Mouse (Mus musculus) CH12.LX (cell line): ENCODE results near the gene Wbp1l. TPM values are rescaled to one million over a fixed set of nuclear protein-coding genes. Genes with fewer than 3 reads are reported as not detected.

ENCODE experiments used
- DNase-seq: peaks from one replicate; pipeline ENCODE4 v3.0.0-alpha.2; 2013; ENCODE audit errors: extremely low read depth
- H3K27ac ChIP-seq: 2 replicates; pipeline ENCODE4 v1.5.1; 2012; ENCODE audit warnings: low read depth, mild to moderate bottlenecking, control low read depth, moderate library complexity; ENCODE audit not compliant: insufficient read depth
- H3K27me3 ChIP-seq: replicated peaks from 2 replicates; pipeline ENCODE3; 2012; ENCODE audit warnings: inconsistent platforms
- H3K36me3 ChIP-seq, 2 experiments: replicated peaks in 1 of 2; 2 replicates each; pipeline versions ENCODE3 to v1.6.1; 2012; ENCODE audit warnings: inconsistent platforms in 1 of 2, low read length in 1 of 2, mild to moderate bottlenecking in 1 of 2, mixed read lengths in 1 of 2, moderate library complexity in 1 of 2; ENCODE audit not compliant: control insufficient read depth in 1 of 2, insufficient read depth in 1 of 2
- H3K4me1 ChIP-seq, 2 experiments: 2 replicates each; pipeline ENCODE4 v1.6.1; 2012; ENCODE audit warnings: inconsistent platforms in 1 of 2, moderate library complexity in 1 of 2; ENCODE audit not compliant: insufficient read depth in 2 of 2, control insufficient read depth in 1 of 2
- H3K4me2 ChIP-seq: 2 replicates; pipeline ENCODE4 v1.6.1; 2012; ENCODE audit warnings: low read depth, mild to moderate bottlenecking, control low read depth; ENCODE audit not compliant: poor library complexity, insufficient read depth, severe bottlenecking
- H3K4me3 ChIP-seq, 3 experiments: fragments of 150-350 bp in 1 of 3; sonication (generic) in 1 of 3; replicated peaks in 1 of 3; 2 replicates each; pipeline versions ENCODE3 to v1.5.1; 2011 to 2012; ENCODE audit warnings: low read depth in 2 of 3, low read length in 2 of 3, mild to moderate bottlenecking in 2 of 3, moderate library complexity in 2 of 3, control low read depth in 1 of 3, improper control_type of control experiment in 1 of 3, inconsistent platforms in 1 of 3, mixed read lengths in 1 of 3; ENCODE audit not compliant: poor library complexity in 1 of 3
- H3K79me2 ChIP-seq: replicated peaks from 2 replicates; pipeline ENCODE4 v1.6.1; 2012; ENCODE audit warnings: mild to moderate bottlenecking, moderate library complexity; ENCODE audit not compliant: control insufficient read depth, poor library complexity, insufficient read depth, severe bottlenecking; ENCODE audit errors: extremely low read depth
- H3K9ac ChIP-seq: 2 replicates; pipeline ENCODE4 v1.6.1; 2012; ENCODE audit warnings: low read depth, mild to moderate bottlenecking, control low read depth, moderate library complexity; ENCODE audit not compliant: insufficient read depth
- H3K9me3 ChIP-seq: replicated peaks from 2 replicates; pipeline ENCODE3; 2012; ENCODE audit warnings: low read length, inconsistent platforms, mixed read lengths
- CTCF ChIP-seq, 2 experiments: IDR thresholded peaks in 1 of 2; conservative IDR thresholded peaks in 1 of 2; 2 replicates each; pipeline ENCODE4 v1.5.1; 2011 to 2012; ENCODE audit warnings: low read depth in 2 of 2, low read length in 2 of 2, improper control_type of control experiment in 1 of 2, inconsistent platforms in 1 of 2, mild to moderate bottlenecking in 1 of 2, moderate library complexity in 1 of 2
- GABPA ChIP-seq: IDR thresholded peaks from 2 replicates; pipeline ENCODE4 v1.6.1; 2012; ENCODE audit warnings: low read depth, low read length, improper control_type of control experiment, inconsistent platforms; ENCODE audit not compliant: insufficient replicate concordance
- IRF4 ChIP-seq: IDR thresholded peaks from 2 replicates; pipeline ENCODE4 v1.6.1; 2014; ENCODE audit warnings: low read depth, mild to moderate bottlenecking, inconsistent platforms, low read length, improper control_type of control experiment
- JUND ChIP-seq: conservative IDR thresholded peaks from 2 replicates; pipeline ENCODE4 v1.6.1; 2011; ENCODE audit warnings: low read depth, low read length, improper control_type of control experiment
- KAT2A ChIP-seq: IDR thresholded peaks from 2 replicates; pipeline ENCODE4 v1.6.1; 2012; ENCODE audit warnings: low read length, improper control_type of control experiment, inconsistent platforms; ENCODE audit not compliant: insufficient replicate concordance
- MAX ChIP-seq: IDR thresholded peaks from 2 replicates; pipeline ENCODE4 v1.6.1; 2011; ENCODE audit warnings: low read length, improper control_type of control experiment
- MAZ ChIP-seq: IDR thresholded peaks from 2 replicates; pipeline ENCODE4 v1.6.1; 2012; ENCODE audit warnings: low read depth, mild to moderate bottlenecking, inconsistent platforms, low read length, improper control_type of control experiment, moderate library complexity
- MXI1 ChIP-seq: IDR thresholded peaks from 2 replicates; pipeline ENCODE4 v1.6.1; 2011; ENCODE audit warnings: mild to moderate bottlenecking, low read depth, low read length, improper control_type of control experiment
- MYC ChIP-seq: IDR thresholded peaks from 2 replicates; pipeline ENCODE4 v1.6.1; 2011; ENCODE audit warnings: low read depth, mild to moderate bottlenecking, improper control_type of control experiment, low read length
- NELFE ChIP-seq: IDR thresholded peaks from 2 replicates; pipeline ENCODE4 v1.6.1; 2011; ENCODE audit warnings: low read depth, low read length, improper control_type of control experiment
- NRF1 ChIP-seq: IDR thresholded peaks from 2 replicates; pipeline ENCODE4 v1.6.1; 2014; ENCODE audit warnings: low read depth, mild to moderate bottlenecking, inconsistent platforms, low read length, improper control_type of control experiment, moderate library complexity
- RAD21 ChIP-seq: IDR thresholded peaks from 2 replicates; pipeline ENCODE4 v1.6.1; 2011; ENCODE audit warnings: low read depth, mild to moderate bottlenecking, low read length, improper control_type of control experiment, moderate library complexity
- RCOR1 ChIP-seq: conservative IDR thresholded peaks from 2 replicates; pipeline ENCODE4 v1.6.1; 2012; ENCODE audit warnings: low read depth, mild to moderate bottlenecking, inconsistent platforms, low read length, improper control_type of control experiment
- SIN3A ChIP-seq: IDR thresholded peaks from 2 replicates; pipeline ENCODE4 v1.6.1; 2012; ENCODE audit warnings: low read length, improper control_type of control experiment, inconsistent platforms
- SMC3 ChIP-seq: IDR thresholded peaks from 2 replicates; pipeline ENCODE4 v1.6.1; 2011; ENCODE audit warnings: low read depth, low read length, improper control_type of control experiment
- TCF12 ChIP-seq: IDR thresholded peaks from 2 replicates; pipeline ENCODE4 v1.6.1; 2014; ENCODE audit warnings: low read depth, mild to moderate bottlenecking, inconsistent platforms, low read length, improper control_type of control experiment
- UBTF ChIP-seq: IDR thresholded peaks from 2 replicates; pipeline ENCODE4 v1.6.1; 2012; ENCODE audit warnings: low read depth, mild to moderate bottlenecking, inconsistent platforms, low read length, improper control_type of control experiment, moderate library complexity
- USF1 ChIP-seq: IDR thresholded peaks from 2 replicates; pipeline ENCODE4 v1.6.1; 2014; ENCODE audit warnings: low read depth, mild to moderate bottlenecking, inconsistent platforms, low read length, improper control_type of control experiment
- USF2 ChIP-seq: conservative IDR thresholded peaks from 2 replicates; pipeline ENCODE4 v1.6.1; 2011; ENCODE audit warnings: low read depth, low read length, improper control_type of control experiment
- ZC3H11A ChIP-seq: IDR thresholded peaks from 2 replicates; pipeline ENCODE4 v1.6.1; 2012; ENCODE audit warnings: low read depth, mild to moderate bottlenecking, inconsistent platforms, low read length, improper control_type of control experiment
- dilution Hi-C: fragments of 300-500 bp; cut with MboI; formaldehyde crosslinking; loops from 2 replicates; pipeline ENCODE4 v1.14.3; 2020; ENCODE audit warnings: low sequenced_read_pairs; ENCODE audit not compliant: extremely low pct_unique_long_range_greater_than_20kb, extremely low pct_ligation_motif_present
- in situ Hi-C: fragments of 300-500 bp; cut with MboI; formaldehyde crosslinking; loops from 3 replicates; pipeline ENCODE4 v1.14.3; 2019; ENCODE audit warnings: low sequenced_read_pairs, low pct_ligation_motif_present, low pct_unique_long_range_greater_than_20kb, mixed read lengths
- polyA plus RNA-seq: library from polyadenylated mRNA; unstranded; fragments of >175 nt; gene quantifications from 2 replicates; pipeline ENCODE4 v1.2.1, GENCODE M21; 2012; ENCODE audit warnings: low read depth; ENCODE audit not compliant: insufficient read length
- total RNA-seq, 2 experiments: library from RNA; depleted of rRNA; stranded (reverse); fragments of 300-350 nt in 1 of 2; fragments of >200 nt in 1 of 2; gene quantifications; 2 replicates each; pipeline ENCODE4 v1.2.3; 2012 to 2014

Wbp1l gene
- total and polyA plus RNA-seq, 3 experiments = 11.6 to 23.5 (median 17.4) TPM

DNA sequence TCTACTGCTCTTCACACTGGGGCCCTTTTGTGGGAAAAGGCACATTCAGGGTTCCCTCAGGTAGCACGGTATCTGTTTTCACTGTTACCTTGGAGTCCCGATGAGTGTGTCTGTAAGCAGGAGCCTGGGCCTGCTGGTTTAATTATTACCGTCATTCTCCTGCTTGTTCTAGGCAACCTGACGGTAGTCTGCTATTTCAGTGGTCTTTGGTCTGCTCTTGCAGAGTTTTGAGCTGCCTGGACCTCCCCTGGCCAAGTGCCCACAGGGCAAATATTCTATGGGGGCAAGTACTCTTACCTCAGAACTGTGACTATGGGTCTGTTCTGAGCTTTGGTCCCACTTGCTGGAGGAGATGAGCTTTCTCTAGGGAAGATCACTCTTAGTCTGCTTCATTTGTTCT lies 23.7 kb upstream of the Wbp1l start:
- dilution Hi-C loops (no loop called here), in situ Hi-C loops (no loop called here)
- no peak overlapping the region for H3K27ac ChIP-seq
- H3K4me3 ChIP-seq = no peak overlapping the region
- no peaks in the 10 kb centered on the region for H3K27me3 ChIP-seq
- H3K9me3 ChIP-seq = no peaks in the 10 kb centered on the region
- H3K4me1 ChIP-seq = peaks cover 4 to 36% of the 10 kb centered on the region in 2 experiments
- no peak overlapping the region for H3K9ac ChIP-seq
- no peak for DNase-seq
- no peak overlapping the region for H3K4me2 ChIP-seq
- H3K36me3 ChIP-seq = peaks cover 0 to 4% of the 10 kb centered on the region in 2 experiments
- no peak for TF ChIP-seq RAD21
- no peak for TF ChIP-seq MXI1
- no peak for TF ChIP-seq IRF4
- TF ChIP-seq USF1 = no peak
- no peak for TF ChIP-seq USF2
- TF ChIP-seq JUND = no peak
- TF ChIP-seq TCF12 = no peak
- H3K79me2 ChIP-seq = no peaks in the 10 kb centered on the region; the same call in 1 of the 2 replicates

DNA sequence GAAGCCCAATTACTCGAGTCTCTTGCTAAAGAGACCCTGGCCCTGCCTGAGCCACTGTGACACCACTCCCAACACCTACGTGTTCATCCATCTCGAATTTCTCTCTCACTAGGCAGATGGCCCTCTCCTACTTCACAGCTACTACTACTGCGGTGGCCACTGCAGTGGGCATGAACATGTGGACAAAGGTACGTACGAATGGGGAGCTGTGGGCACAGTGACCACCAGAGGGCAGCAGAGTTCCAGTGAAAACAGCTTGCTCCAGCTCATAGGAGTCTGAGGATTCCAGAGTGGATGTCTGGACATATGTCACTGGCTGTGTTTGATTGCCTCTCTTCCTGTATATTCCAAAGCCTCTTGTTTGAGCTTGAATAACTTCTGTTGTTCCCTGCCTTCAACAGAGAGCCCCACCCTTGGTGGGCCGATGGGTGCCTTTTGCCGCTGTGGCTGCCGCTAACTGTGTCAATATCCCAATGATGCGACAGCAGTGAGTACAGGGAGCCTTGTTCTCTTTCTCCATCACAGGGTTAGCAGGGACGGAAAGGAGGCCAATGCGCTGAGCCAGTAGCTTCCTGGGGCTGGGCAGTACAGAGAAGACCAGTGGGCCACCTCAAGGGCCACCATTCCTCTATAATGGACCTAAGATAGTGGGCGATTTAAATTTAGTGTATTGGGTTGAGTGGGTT lies 10.9 kb upstream of the Wbp1l start:
- peak; percentile 74 for DNase-seq
- H3K27me3 ChIP-seq = no peaks in the 10 kb centered on the region
- no peaks in the 10 kb centered on the region for H3K79me2 ChIP-seq
- no peak for TF ChIP-seq IRF4
- 0 out of 2 replicates have a peak, but pooled peaks have one; percentile 19 for TF ChIP-seq NRF1
- TF ChIP-seq RAD21 = peak; percentile 82
- TF ChIP-seq KAT2A = no peak
- TF ChIP-seq MAZ = no peak
- TF ChIP-seq SMC3 = peak; percentile 83
- peak; percentile 62; the same call in 1 of the 2 replicates for TF ChIP-seq MAX
- no peak for TF ChIP-seq GABPA
- no peak for TF ChIP-seq UBTF
- TF ChIP-seq MYC = peak; percentile 73; the same call in 1 of the 2 replicates
- TF ChIP-seq ZC3H11A = peak; percentile 28; the same call in 1 of the 2 replicates
- no peak for TF ChIP-seq RCOR1
- TF ChIP-seq NELFE = peak; percentile 29; the same call in 1 of the 2 replicates
- TF ChIP-seq SIN3A = no peak
- TF ChIP-seq CTCF (conservative IDR thresholded peaks at IDR 0.05 in 1 of 2, IDR thresholded peaks at IDR 0.05 in 1 of 2; ENCODE audit: low read depth in 2 of 2, low read length in 2 of 2) = peak; percentile 87 to 91
- TF ChIP-seq, all 38 proteins: peak for 8
- in situ Hi-C loops (loop anchor here (5.0 to 10.0 kb wide), 3 partner anchors 79 to 193 kb away; partner anchors contain the start of genes Actr1a and Sufu), dilution Hi-C loops (no loop called here)
- no peaks in the 10 kb centered on the region for H3K4me1 ChIP-seq
- H3K4me2 ChIP-seq = no peak overlapping the region
- no peak overlapping the region for H3K4me3 ChIP-seq
- H3K36me3 ChIP-seq = peaks cover under 1 to 69% of the 10 kb centered on the region in 2 experiments
- no peak overlapping the region for H3K9ac ChIP-seq
- H3K9me3 ChIP-seq = no peaks in the 10 kb centered on the region
- H3K27ac ChIP-seq = no peak overlapping the region
